In genomic region chr8:3278181-3278820, GRCm38 (mm10) we compare ENCODE assay signal across 8 mouse cellular contexts. TPM values are rescaled to one million over a fixed set of nuclear protein-coding genes. Genes with fewer than 3 reads are reported as not detected.
A peak's percentile ranks its signal among the peaks of the same experiment; 100 is the strongest.
DNase-seq lines count a peak whose midpoint lies in the region; ATAC-seq and TF ChIP-seq lines count a peak whose summit lies in the region.

No protein-coding gene starts in this region.

- H3K36me3 ChIP-seq in heart, embryonic 16.5 days (ENCODE audit: control insufficient read depth, insufficient read depth) = 0 out of 2 replicates have a peak, but pooled peaks cover 3% of the 10 kb centered on the region
- peaks cover 4% of the 10 kb centered on the region for H3K36me3 ChIP-seq in midbrain, embryonic 13.5 days

- no peak for TF ChIP-seq CTCF in cortical plate, adult 2 months (IDR thresholded peaks at IDR 0.05; ENCODE audit: extremely low read depth, insufficient read depth, low read length)

- H3K4me1 ChIP-seq in cortical plate, adult 2 months (ENCODE audit: control insufficient read depth, insufficient read depth, low read length) = peaks cover 12% of the 10 kb centered on the region
- peaks cover 29% of the 10 kb centered on the region for H3K4me1 ChIP-seq in heart, embryonic 16.5 days (ENCODE audit: control insufficient read depth, insufficient read depth, low read length)
- H3K4me1 ChIP-seq in midbrain, embryonic 13.5 days (replicated peaks) = peaks cover 32% of the 10 kb centered on the region

- H3K9me3 ChIP-seq in heart, embryonic 16.5 days (replicated peaks; ENCODE audit: control insufficient read depth, low read length) = no peaks in the 10 kb centered on the region
- no peaks in the 10 kb centered on the region for H3K9me3 ChIP-seq in midbrain, embryonic 13.5 days

- ATAC-seq in heart, embryonic 16.5 days (replicated peaks; ENCODE audit: extremely low read depth, insufficient read depth, low FRiP score) = 0 out of 2 replicates have a peak, but pooled peaks have one; percentile 4
- no peak for ATAC-seq in midbrain, embryonic 13.5 days

- intact Hi-C loops in gastrocnemius, postnatal 14 days (cut with DNase I; ENCODE audit: low total_unique reads) = loop anchor here (5.0 kb wide), 1 partner anchor 56 kb away; no protein-coding TSS in a partner anchor
- intact Hi-C loops in gastrocnemius, postnatal 36 days (cut with DNase I) = loop anchor here (2.0 kb wide), 1 partner anchor 92 kb away; no protein-coding TSS in a partner anchor

- DNase-seq in gastrocnemius, postnatal 14 days = peak; percentile 24
- no peak for DNase-seq in gastrocnemius, postnatal 36 days
- DNase-seq in kidney, postnatal 4 days = peak; percentile 16 to 39
- DNase-seq in thymus, postnatal 4 days = peak; percentile 42
- no peak for DNase-seq in cerebellum, adult 9-11 months

- H3K27ac ChIP-seq in cortical plate, adult 2 months (ENCODE audit: insufficient read depth, low read length) = peak overlapping the region; percentile 96; the same call in 1 of the 2 replicates
- H3K27ac ChIP-seq in heart, embryonic 16.5 days (ENCODE audit: low read length) = peak overlapping the region; percentile 90
- no peak overlapping the region for H3K27ac ChIP-seq in midbrain, embryonic 13.5 days

- WGBS in heart, embryonic 16.5 days = 20% methylated on average over 15 of the region's 15 CpGs
- WGBS in midbrain, embryonic 13.5 days = 49% methylated on average over 15 of the region's 15 CpGs

- no peaks in the 10 kb centered on the region for H3K27me3 ChIP-seq in heart, embryonic 16.5 days (ENCODE audit: control insufficient read depth, insufficient read depth, low read length)
- no peaks in the 10 kb centered on the region for H3K27me3 ChIP-seq in midbrain, embryonic 13.5 days

- peak overlapping the region; percentile 89 for H3K4me2 ChIP-seq in heart, embryonic 16.5 days (ENCODE audit: low read depth, low read length)
- peak overlapping the region; percentile 89 for H3K4me2 ChIP-seq in midbrain, embryonic 13.5 days (replicated peaks)

- H3K4me3 ChIP-seq in cortical plate, adult 2 months (ENCODE audit: insufficient read depth, low read length) = peak overlapping the region; percentile 98
- H3K4me3 ChIP-seq in heart, embryonic 16.5 days (ENCODE audit: low read length) = peak overlapping the region; percentile 84
- H3K4me3 ChIP-seq in midbrain, embryonic 13.5 days (replicated peaks) = peak overlapping the region; percentile 97

- TF ChIP-seq POLR2A in cortical plate, adult 2 months (IDR thresholded peaks at IDR 0.05; ENCODE audit: extremely low read depth, insufficient read depth, low read length) = no peak

- H3K9ac ChIP-seq in heart, embryonic 16.5 days (ENCODE audit: low read length) = peak overlapping the region; percentile 98
- peak overlapping the region; percentile 96 for H3K9ac ChIP-seq in midbrain, embryonic 13.5 days (replicated peaks)

RNA-seq across cellular contexts. Expression of gene Insr, which starts 1.1 kb away (rescaled TPM):
- total RNA-seq in gastrocnemius, postnatal 14 days (2021) = 10 to 100 TPM; 40.4 to 41.4 TPM
- 10 to 100 TPM; 49.0 to 62.6 TPM for total RNA-seq in gastrocnemius, postnatal 36 days (2021)
- 15.1 TPM in 2 replicates for polyA plus RNA-seq in cortical plate, adult 2 months (2012; rRNA removed)
- 60.0 and 65.5 TPM in 2 replicates for polyA plus RNA-seq in heart, embryonic 16.5 days (2015; fragmentation: Nextera tagmentation; extraction: Ambion mirVana)
- polyA plus RNA-seq in midbrain, embryonic 13.5 days (2015; fragmentation: Nextera tagmentation; extraction: Ambion mirVana) = 53.9 and 58.6 TPM in 2 replicates

Comparison
In these comparisons a context has a peak if more than half of its experiments do, and no peak if none do; other contexts are left out.
1. DNase-seq: peak in gastrocnemius, postnatal 14 days (single experiment), kidney, postnatal 4 days (2 of 2) and thymus, postnatal 4 days (single experiment); none in gastrocnemius, postnatal 36 days (0 of 2) and cerebellum, adult 9-11 months (single experiment).
2. Peak in every context shown above with its lines, with median percentiles within 50 percentile points of each other: H3K4me3 ChIP-seq.